Mouse (Mus musculus) CH12.LX (cell line): Measurements from ENCODE around the gene Xpo6. TPM values are rescaled to one million over a fixed set of nuclear protein-coding genes. Genes with fewer than 3 reads are reported as not detected.

Experiments used
- DNase-seq: peaks from one replicate; pipeline ENCODE4 v3.0.0-alpha.2; 2013; ENCODE audit errors: extremely low read depth
- H3K27ac ChIP-seq: 2 replicates; pipeline ENCODE4 v1.5.1; 2012; ENCODE audit warnings: low read depth, mild to moderate bottlenecking, control low read depth, moderate library complexity; ENCODE audit not compliant: insufficient read depth
- H3K27me3 ChIP-seq: replicated peaks from 2 replicates; pipeline ENCODE3; 2012; ENCODE audit warnings: inconsistent platforms
- H3K36me3 ChIP-seq, 2 experiments: replicated peaks in 1 of 2; 2 replicates each; pipeline versions ENCODE3 to v1.6.1; 2012; ENCODE audit warnings: inconsistent platforms in 1 of 2, low read length in 1 of 2, mild to moderate bottlenecking in 1 of 2, mixed read lengths in 1 of 2, moderate library complexity in 1 of 2; ENCODE audit not compliant: control insufficient read depth in 1 of 2, insufficient read depth in 1 of 2
- H3K4me1 ChIP-seq, 2 experiments: 2 replicates each; pipeline ENCODE4 v1.6.1; 2012; ENCODE audit warnings: inconsistent platforms in 1 of 2, moderate library complexity in 1 of 2; ENCODE audit not compliant: insufficient read depth in 2 of 2, control insufficient read depth in 1 of 2
- H3K4me2 ChIP-seq: 2 replicates; pipeline ENCODE4 v1.6.1; 2012; ENCODE audit warnings: low read depth, mild to moderate bottlenecking, control low read depth; ENCODE audit not compliant: poor library complexity, insufficient read depth, severe bottlenecking
- H3K4me3 ChIP-seq, 3 experiments: fragments of 150-350 bp in 1 of 3; sonication (generic) in 1 of 3; replicated peaks in 1 of 3; 2 replicates each; pipeline versions ENCODE3 to v1.5.1; 2011 to 2012; ENCODE audit warnings: low read depth in 2 of 3, low read length in 2 of 3, mild to moderate bottlenecking in 2 of 3, moderate library complexity in 2 of 3, control low read depth in 1 of 3, improper control_type of control experiment in 1 of 3, inconsistent platforms in 1 of 3, mixed read lengths in 1 of 3; ENCODE audit not compliant: poor library complexity in 1 of 3
- H3K79me2 ChIP-seq: replicated peaks from 2 replicates; pipeline ENCODE4 v1.6.1; 2012; ENCODE audit warnings: mild to moderate bottlenecking, moderate library complexity; ENCODE audit not compliant: control insufficient read depth, poor library complexity, insufficient read depth, severe bottlenecking; ENCODE audit errors: extremely low read depth
- H3K9ac ChIP-seq: 2 replicates; pipeline ENCODE4 v1.6.1; 2012; ENCODE audit warnings: low read depth, mild to moderate bottlenecking, control low read depth, moderate library complexity; ENCODE audit not compliant: insufficient read depth
- H3K9me3 ChIP-seq: replicated peaks from 2 replicates; pipeline ENCODE3; 2012; ENCODE audit warnings: low read length, inconsistent platforms, mixed read lengths
- BHLHE40 ChIP-seq: IDR thresholded peaks from 2 replicates; pipeline ENCODE4 v1.6.1; 2011; ENCODE audit warnings: mild to moderate bottlenecking, low read depth, low read length, improper control_type of control experiment
- CHD1 ChIP-seq: IDR thresholded peaks from 2 replicates; pipeline ENCODE4 v1.6.1; 2012; ENCODE audit warnings: low read depth, low read length, improper control_type of control experiment, inconsistent platforms
- CTCF ChIP-seq, 2 experiments: IDR thresholded peaks in 1 of 2; conservative IDR thresholded peaks in 1 of 2; 2 replicates each; pipeline ENCODE4 v1.5.1; 2011 to 2012; ENCODE audit warnings: low read depth in 2 of 2, low read length in 2 of 2, improper control_type of control experiment in 1 of 2, inconsistent platforms in 1 of 2, mild to moderate bottlenecking in 1 of 2, moderate library complexity in 1 of 2
- E2F4 ChIP-seq: IDR thresholded peaks from 2 replicates; pipeline ENCODE4 v1.6.1; 2011; ENCODE audit warnings: low read depth, low read length, improper control_type of control experiment; ENCODE audit not compliant: insufficient replicate concordance
- ETS1 ChIP-seq: conservative IDR thresholded peaks from 2 replicates; pipeline ENCODE4 v1.6.1; 2012; ENCODE audit warnings: low read depth, mild to moderate bottlenecking, inconsistent platforms, low read length, improper control_type of control experiment, moderate library complexity
- GABPA ChIP-seq: IDR thresholded peaks from 2 replicates; pipeline ENCODE4 v1.6.1; 2012; ENCODE audit warnings: low read depth, low read length, improper control_type of control experiment, inconsistent platforms; ENCODE audit not compliant: insufficient replicate concordance
- JUND ChIP-seq: conservative IDR thresholded peaks from 2 replicates; pipeline ENCODE4 v1.6.1; 2011; ENCODE audit warnings: low read depth, low read length, improper control_type of control experiment
- MAX ChIP-seq: IDR thresholded peaks from 2 replicates; pipeline ENCODE4 v1.6.1; 2011; ENCODE audit warnings: low read length, improper control_type of control experiment
- MAZ ChIP-seq: IDR thresholded peaks from 2 replicates; pipeline ENCODE4 v1.6.1; 2012; ENCODE audit warnings: low read depth, mild to moderate bottlenecking, inconsistent platforms, low read length, improper control_type of control experiment, moderate library complexity
- MYC ChIP-seq: IDR thresholded peaks from 2 replicates; pipeline ENCODE4 v1.6.1; 2011; ENCODE audit warnings: low read depth, mild to moderate bottlenecking, improper control_type of control experiment, low read length
- NELFE ChIP-seq: IDR thresholded peaks from 2 replicates; pipeline ENCODE4 v1.6.1; 2011; ENCODE audit warnings: low read depth, low read length, improper control_type of control experiment
- PAX5 ChIP-seq: IDR thresholded peaks from 2 replicates; pipeline ENCODE4 v1.6.1; 2012; ENCODE audit warnings: low read length, inconsistent platforms, mixed read lengths
- POLR2AphosphoS2 ChIP-seq: IDR thresholded peaks from 2 replicates; pipeline ENCODE4 v1.6.1; 2011; ENCODE audit warnings: low read depth, low read length, improper control_type of control experiment
- RAD21 ChIP-seq: IDR thresholded peaks from 2 replicates; pipeline ENCODE4 v1.6.1; 2011; ENCODE audit warnings: low read depth, mild to moderate bottlenecking, low read length, improper control_type of control experiment, moderate library complexity
- RCOR1 ChIP-seq: conservative IDR thresholded peaks from 2 replicates; pipeline ENCODE4 v1.6.1; 2012; ENCODE audit warnings: low read depth, mild to moderate bottlenecking, inconsistent platforms, low read length, improper control_type of control experiment
- SIN3A ChIP-seq: IDR thresholded peaks from 2 replicates; pipeline ENCODE4 v1.6.1; 2012; ENCODE audit warnings: low read length, improper control_type of control experiment, inconsistent platforms
- SMC3 ChIP-seq: IDR thresholded peaks from 2 replicates; pipeline ENCODE4 v1.6.1; 2011; ENCODE audit warnings: low read depth, low read length, improper control_type of control experiment
- TCF12 ChIP-seq: IDR thresholded peaks from 2 replicates; pipeline ENCODE4 v1.6.1; 2014; ENCODE audit warnings: low read depth, mild to moderate bottlenecking, inconsistent platforms, low read length, improper control_type of control experiment
- UBTF ChIP-seq: IDR thresholded peaks from 2 replicates; pipeline ENCODE4 v1.6.1; 2012; ENCODE audit warnings: low read depth, mild to moderate bottlenecking, inconsistent platforms, low read length, improper control_type of control experiment, moderate library complexity
- ZC3H11A ChIP-seq: IDR thresholded peaks from 2 replicates; pipeline ENCODE4 v1.6.1; 2012; ENCODE audit warnings: low read depth, mild to moderate bottlenecking, inconsistent platforms, low read length, improper control_type of control experiment
- ZKSCAN1 ChIP-seq: IDR thresholded peaks from 2 replicates; pipeline ENCODE4 v1.6.1; 2012; ENCODE audit warnings: low read depth, inconsistent platforms, low read length, improper control_type of control experiment, borderline replicate concordance
- ZMIZ1 ChIP-seq: IDR thresholded peaks from 2 replicates; pipeline ENCODE4 v1.6.1; 2012; ENCODE audit warnings: low read depth, mild to moderate bottlenecking, inconsistent platforms, low read length, improper control_type of control experiment
- dilution Hi-C: fragments of 300-500 bp; cut with MboI; formaldehyde crosslinking; loops from 2 replicates; pipeline ENCODE4 v1.14.3; 2020; ENCODE audit warnings: low sequenced_read_pairs; ENCODE audit not compliant: extremely low pct_unique_long_range_greater_than_20kb, extremely low pct_ligation_motif_present
- in situ Hi-C: fragments of 300-500 bp; cut with MboI; formaldehyde crosslinking; loops from 3 replicates; pipeline ENCODE4 v1.14.3; 2019; ENCODE audit warnings: low sequenced_read_pairs, low pct_ligation_motif_present, low pct_unique_long_range_greater_than_20kb, mixed read lengths
- polyA plus RNA-seq: library from polyadenylated mRNA; unstranded; fragments of >175 nt; gene quantifications from 2 replicates; pipeline ENCODE4 v1.2.1, GENCODE M21; 2012; ENCODE audit warnings: low read depth; ENCODE audit not compliant: insufficient read length
- total RNA-seq, 2 experiments: library from RNA; depleted of rRNA; stranded (reverse); fragments of 300-350 nt in 1 of 2; fragments of >200 nt in 1 of 2; gene quantifications; 2 replicates each; pipeline ENCODE4 v1.2.3; 2012 to 2014

Xpo6 gene
- total and polyA plus RNA-seq, 3 experiments: 49.9 to 149 (median 79.1) TPM

GRCm38 (mm10) chr7:126189517-126189916, 10.8 kb downstream of the Xpo6 start:
- H3K27me3 ChIP-seq: no peaks in the 10 kb centered on the region
- dilution Hi-C loops (no loop called here), in situ Hi-C loops (no loop called here)
- no peak overlapping the region for H3K27ac ChIP-seq
- H3K9ac ChIP-seq: no peak overlapping the region
- no peak overlapping the region for H3K4me2 ChIP-seq
- H3K79me2 ChIP-seq: peaks cover 81% of the 10 kb centered on the region
- peaks cover 9% of the 10 kb centered on the region for H3K9me3 ChIP-seq
- peaks cover 4 to 62% of the 10 kb centered on the region in 2 experiments for H3K36me3 ChIP-seq
- TF ChIP-seq RCOR1 (no peak), ZC3H11A (no peak), CHD1 (no peak), BHLHE40 (no peak), RAD21 (no peak), CTCF (conservative IDR thresholded peaks at IDR 0.05 in 1 of 2, IDR thresholded peaks at IDR 0.05 in 1 of 2; ENCODE audit: low read depth in 2 of 2, low read length in 2 of 2) (no peak), PAX5 (no peak), NELFE (no peak), ZMIZ1 (no peak), MAZ (no peak), UBTF (no peak), POLR2AphosphoS2 (no peak), MAX (no peak), MYC (no peak), JUND (no peak), SIN3A (no peak)
- H3K4me3 ChIP-seq: no peak overlapping the region
- peaks cover 10 to 40% of the 10 kb centered on the region in 2 experiments for H3K4me1 ChIP-seq
- DNase-seq: no peak

GRCm38 (mm10) chr7:126185999-126186398, 14.3 kb downstream of the Xpo6 start:
- Histone ChIP-seq H3K27ac (no peak overlapping the region), H3K4me1 (peaks cover 15 to 66% of the 10 kb centered on the region in 2 experiments), H3K9me3 (peaks cover 5% of the 10 kb centered on the region), H3K36me3 (peaks cover 1 to 56% of the 10 kb centered on the region in 2 experiments), H3K4me3 (no peak overlapping the region), H3K27me3 (no peaks in the 10 kb centered on the region), H3K79me2 (peaks cover 84% of the 10 kb centered on the region), H3K4me2 (no peak overlapping the region), H3K9ac (no peak overlapping the region)
- in situ Hi-C loops (no loop called here), dilution Hi-C loops (no loop called here)
- DNase-seq: no peak
- TF ChIP-seq UBTF (no peak), TCF12 (no peak), RCOR1 (no peak), GABPA (no peak), E2F4 (no peak), ZMIZ1 (no peak), ETS1 (no peak), SMC3 (no peak), ZKSCAN1 (no peak)
